Mouse (Mus musculus): ENCODE data around the gene Myrf. TPM values are rescaled to one million over a fixed set of nuclear protein-coding genes. Genes with fewer than 3 reads are reported as not detected.

Myrf gene
- total and polyA plus RNA-seq, 2 experiments from 2014 or later = 2.0 to 5.9 TPM

DNA sequence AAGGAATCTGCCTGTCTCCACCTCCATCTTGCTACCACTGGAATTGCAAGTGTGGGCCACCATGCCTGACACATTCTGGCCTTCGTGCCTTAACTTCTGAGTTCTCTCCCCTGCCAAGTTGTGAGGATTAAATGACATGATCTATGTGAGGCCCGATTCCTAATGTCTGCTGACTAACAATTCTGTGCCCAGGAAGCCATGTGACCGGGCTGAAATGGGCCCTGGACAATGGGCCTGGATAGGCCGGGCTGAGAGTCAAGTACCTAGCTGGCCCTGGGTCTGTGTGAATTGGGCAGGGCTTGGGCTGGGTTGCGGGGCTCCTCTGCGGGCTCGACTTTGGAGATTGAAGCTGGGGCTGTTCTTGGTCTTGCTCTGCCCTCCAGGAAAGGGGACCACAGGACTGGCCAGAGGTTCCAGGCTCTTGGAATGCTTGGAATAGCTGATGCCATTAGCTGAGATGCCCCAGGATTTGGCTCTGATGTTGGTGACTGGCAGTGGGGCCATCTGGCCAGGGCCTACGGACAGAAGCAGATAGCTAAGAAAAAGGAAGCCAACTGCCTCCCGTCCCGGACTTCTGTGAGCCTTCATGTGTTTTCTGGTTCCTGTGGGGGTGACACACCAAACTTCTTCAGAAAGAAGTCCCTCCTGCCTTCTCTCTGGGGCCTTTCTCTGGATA is 26.6 kb downstream of the Myrf start:
- H3K4me2 ChIP-seq (ENCODE audit: low read depth, low read length) = no peak overlapping the region
- WGBS = 86% methylated on average over 10 of the region's 10 CpGs
- ATAC-seq = no peak
- H3K9me3 ChIP-seq (ENCODE audit: low read length) = no peaks in the 10 kb centered on the region
- DNase-seq (ENCODE audit: low spot score) = no peak
- no peak overlapping the region for H3K27ac ChIP-seq
- H3K27me3 ChIP-seq (ENCODE audit: insufficient read depth, low read length) = no peaks in the 10 kb centered on the region
- no peak overlapping the region for H3K4me3 ChIP-seq (ENCODE audit: low read length)
- H3K9ac ChIP-seq (replicated peaks; ENCODE audit: low read length) = no peak overlapping the region
- no peaks in the 10 kb centered on the region for H3K4me1 ChIP-seq (ENCODE audit: insufficient read depth, low read length)
- TF ChIP-seq CTCF (IDR thresholded peaks at IDR 0.05; ENCODE audit: low read depth) = no peak
- H3K36me3 ChIP-seq (ENCODE audit: insufficient read depth, low read length) = peaks cover 13% of the 10 kb centered on the region; the same call in 1 of the 2 replicates

DNA sequence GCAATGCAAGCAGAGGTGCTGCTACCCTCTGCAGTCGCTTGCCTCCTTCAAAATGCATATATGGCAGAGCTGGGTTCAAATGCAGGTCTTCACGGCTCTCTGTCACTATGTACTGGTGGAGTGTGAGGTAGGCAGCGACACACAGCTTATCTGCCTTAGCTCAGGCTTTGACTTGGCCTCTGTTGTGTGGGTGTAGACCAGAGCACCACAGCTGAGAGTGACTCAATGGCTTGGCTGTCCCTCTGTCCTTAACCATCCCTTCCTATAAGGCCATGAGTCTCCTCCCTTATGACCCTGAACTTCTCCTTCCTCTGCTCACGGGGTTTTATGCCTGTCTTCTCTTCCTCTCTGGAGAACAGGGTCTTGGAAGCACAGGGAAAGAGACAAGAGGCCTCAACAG is 29.7 kb downstream of the Myrf start:
- no peak for TF ChIP-seq CTCF (IDR thresholded peaks at IDR 0.05; ENCODE audit: low read depth)
- DNase-seq (ENCODE audit: low spot score) (no peak), ATAC-seq (no peak)
- no peaks in the 10 kb centered on the region for H3K9me3 ChIP-seq (ENCODE audit: low read length)
- H3K9ac ChIP-seq (replicated peaks; ENCODE audit: low read length) = no peak overlapping the region
- no peaks in the 10 kb centered on the region for H3K27me3 ChIP-seq (ENCODE audit: insufficient read depth, low read length)
- H3K4me3 ChIP-seq (ENCODE audit: low read length) = no peak overlapping the region
- H3K4me2 ChIP-seq (ENCODE audit: low read depth, low read length) = no peak overlapping the region
- 91% methylated on average over 4 of the region's 4 CpGs for WGBS
- no peak overlapping the region for H3K27ac ChIP-seq
- no peaks in the 10 kb centered on the region for H3K4me1 ChIP-seq (ENCODE audit: insufficient read depth, low read length)
- peaks cover 25% of the 10 kb centered on the region for H3K36me3 ChIP-seq (ENCODE audit: insufficient read depth, low read length)

DNA sequence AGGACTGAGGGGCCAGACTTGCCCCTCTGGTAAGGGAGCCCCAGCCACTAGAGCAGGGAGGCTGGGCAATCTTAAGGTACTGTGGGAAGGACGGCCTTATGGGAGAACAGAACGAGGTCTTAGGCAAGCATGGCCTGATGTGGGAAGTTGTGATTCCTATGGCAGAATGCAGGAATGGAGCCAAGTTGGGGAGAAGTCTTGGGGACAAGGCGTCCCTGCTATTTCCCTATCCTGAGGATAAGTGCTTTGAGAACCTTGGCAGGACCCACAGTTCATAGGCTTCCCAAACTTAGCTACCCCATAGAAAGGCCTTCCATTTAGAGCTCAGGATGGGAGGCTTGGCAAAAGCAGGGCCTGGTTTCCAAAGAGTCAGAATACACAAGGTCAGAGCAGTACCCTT is 31.7 kb downstream of the Myrf start:
- DNase-seq (ENCODE audit: low spot score) (no peak), ATAC-seq (no peak)
- H3K4me2 ChIP-seq (ENCODE audit: low read depth, low read length) = no peak overlapping the region
- no peak overlapping the region for H3K27ac ChIP-seq
- H3K4me1 ChIP-seq (ENCODE audit: insufficient read depth, low read length) = no peaks in the 10 kb centered on the region
- H3K9ac ChIP-seq (replicated peaks; ENCODE audit: low read length) = no peak overlapping the region
- no peaks in the 10 kb centered on the region for H3K27me3 ChIP-seq (ENCODE audit: insufficient read depth, low read length)
- no peaks in the 10 kb centered on the region for H3K9me3 ChIP-seq (ENCODE audit: low read length)
- TF ChIP-seq CTCF (IDR thresholded peaks at IDR 0.05; ENCODE audit: low read depth) = no peak
- peaks cover 25% of the 10 kb centered on the region for H3K36me3 ChIP-seq (ENCODE audit: insufficient read depth, low read length)
- H3K4me3 ChIP-seq (ENCODE audit: low read length) = no peak overlapping the region
- whole genome bisulfite sequencing = 81% methylated on average over 3 of the region's 3 CpGs

DNA sequence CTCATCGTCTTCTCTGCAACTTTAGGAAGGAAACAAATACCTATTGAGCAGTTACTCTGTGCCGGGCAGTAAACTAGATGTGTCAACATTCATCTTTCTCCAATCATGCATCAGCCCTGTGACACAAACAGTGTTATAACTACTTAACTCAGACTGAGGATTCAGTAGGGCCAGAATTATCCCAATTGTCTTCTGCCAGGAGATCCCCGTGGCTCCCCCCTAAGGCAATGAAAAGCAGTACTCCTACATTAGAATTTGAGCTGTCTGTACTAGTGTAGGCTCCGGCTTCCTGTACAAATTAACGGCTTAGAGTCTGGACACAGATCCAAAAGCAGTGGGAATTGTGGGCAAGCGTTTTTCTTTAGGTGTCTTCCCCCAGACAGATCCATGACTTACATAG is 35.5 kb downstream of the Myrf start:
- H3K4me2 ChIP-seq (ENCODE audit: low read depth, low read length) = peak overlapping the region; percentile 87
- no peak overlapping the region for H3K9ac ChIP-seq (replicated peaks; ENCODE audit: low read length)
- no peaks in the 10 kb centered on the region for H3K27me3 ChIP-seq (ENCODE audit: insufficient read depth, low read length)
- WGBS = 70% methylated on average over 6 of the region's 6 CpGs
- DNase-seq (ENCODE audit: low spot score) (no peak), ATAC-seq (no peak)
- H3K9me3 ChIP-seq (ENCODE audit: low read length) = no peaks in the 10 kb centered on the region
- 0 out of 2 replicates have a peak overlapping the region, but pooled peaks have one; percentile 88 for H3K27ac ChIP-seq
- peaks cover 20% of the 10 kb centered on the region for H3K36me3 ChIP-seq (ENCODE audit: insufficient read depth, low read length)
- H3K4me3 ChIP-seq (ENCODE audit: low read length) = peak overlapping the region; percentile 87
- peaks cover 6% of the 10 kb centered on the region for H3K4me1 ChIP-seq (ENCODE audit: insufficient read depth, low read length)
- TF ChIP-seq CTCF (IDR thresholded peaks at IDR 0.05; ENCODE audit: low read depth) = no peak

DNA sequence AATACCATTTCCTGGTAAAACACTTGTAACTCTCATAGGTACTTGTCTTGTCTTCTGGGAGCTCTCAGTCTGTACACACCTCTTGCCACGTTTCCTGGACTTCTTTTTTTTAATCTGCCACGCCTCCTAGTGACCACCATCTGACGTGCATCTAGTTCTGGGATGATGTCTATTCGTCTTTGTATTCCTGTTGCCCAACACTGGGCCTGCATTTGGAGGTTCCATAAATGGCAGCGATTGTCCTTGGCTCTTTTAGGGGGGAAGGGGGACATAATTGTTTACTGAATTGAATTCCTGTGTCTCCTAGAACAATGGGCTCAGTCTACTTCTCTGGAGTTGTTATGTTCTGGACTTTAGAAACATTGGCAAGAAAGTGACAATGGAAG is 35.9 kb downstream of the Myrf start:
- Histone ChIP-seq H3K9me3 (ENCODE audit: low read length) (no peaks in the 10 kb centered on the region), H3K4me2 (ENCODE audit: low read depth, low read length) (peak overlapping the region; percentile 87), H3K9ac (replicated peaks; ENCODE audit: low read length) (peak overlapping the region; percentile 71), H3K36me3 (ENCODE audit: insufficient read depth, low read length) (peaks cover 18% of the 10 kb centered on the region), H3K4me3 (ENCODE audit: low read length) (peak overlapping the region; percentile 87), H3K27ac (peak overlapping the region; percentile 88), H3K4me1 (ENCODE audit: insufficient read depth, low read length) (peaks cover 6% of the 10 kb centered on the region), H3K27me3 (ENCODE audit: insufficient read depth, low read length) (no peaks in the 10 kb centered on the region)
- ATAC-seq (peak; percentile 31; the same call in 1 of the 2 replicates), DNase-seq (ENCODE audit: low spot score) (peak; percentile 67)
- TF ChIP-seq CTCF (IDR thresholded peaks at IDR 0.05; ENCODE audit: low read depth) = peak; percentile 51
- WGBS = 2% methylated on average over 5 of the region's 5 CpGs

DNA sequence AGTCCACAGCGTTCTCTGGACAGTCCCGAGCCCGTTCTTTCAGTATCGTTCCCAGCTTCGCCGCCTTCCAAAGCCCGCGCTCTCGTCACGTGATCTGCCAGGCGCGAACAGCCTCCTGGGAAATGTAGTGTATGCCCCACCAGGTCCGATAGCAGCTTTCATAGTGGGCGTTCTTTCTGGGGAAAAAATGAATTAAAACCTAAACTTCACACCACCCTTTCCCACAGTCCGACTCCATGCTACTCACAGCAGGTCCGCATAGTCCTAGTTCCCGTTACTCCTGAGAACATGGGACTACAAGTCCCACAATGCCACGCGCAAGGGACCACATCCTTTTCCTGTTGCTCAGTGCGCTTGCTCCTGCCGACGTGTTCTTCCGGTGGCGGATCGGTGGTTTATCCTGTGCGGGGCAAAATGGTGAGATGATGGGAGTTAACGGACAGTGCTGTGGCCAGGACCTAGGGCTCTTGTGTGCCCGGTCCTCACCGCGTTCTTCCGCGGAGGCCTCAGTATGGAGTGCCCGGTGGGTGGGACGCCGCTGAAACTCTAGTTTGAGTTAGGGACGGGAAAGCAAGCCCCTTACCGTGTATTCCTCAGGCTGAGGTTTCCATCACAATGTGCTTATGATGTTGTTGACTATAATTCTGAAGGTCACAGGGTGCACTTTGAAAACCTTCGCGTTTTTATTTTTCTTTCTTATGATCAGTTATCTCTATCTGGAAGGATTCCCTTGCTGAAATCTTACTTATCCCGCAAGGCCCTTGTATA is 36.5 kb downstream of the Myrf start, which contains the start of the genes Tmem258 and Fen1:
TSS of gene Tmem258 (plus strand) at position 167 of the 768 bp plus-strand sequence.
TSS of gene Fen1 (minus strand) at position 322 of the 768 bp plus-strand sequence.
- no peak for TF ChIP-seq CTCF (IDR thresholded peaks at IDR 0.05; ENCODE audit: low read depth)

More for the DNA sequence above, 36.5 kb downstream of the Myrf start, which contains the start of the genes Tmem258 and Fen1:
- Histone ChIP-seq H3K27ac (peak within 1 kb of the TSS; percentile 88), H3K27me3 (ENCODE audit: insufficient read depth, low read length) (no peaks in the 10 kb centered on the region), H3K4me2 (ENCODE audit: low read depth, low read length) (peak within 1 kb of the TSS; percentile 87), H3K9me3 (ENCODE audit: low read length) (no peaks in the 10 kb centered on the region), H3K4me1 (ENCODE audit: insufficient read depth, low read length) (peaks cover 6% of the 10 kb centered on the region), H3K36me3 (ENCODE audit: insufficient read depth, low read length) (peaks cover 13% of the 10 kb centered on the region), H3K9ac (replicated peaks; ENCODE audit: low read length) (peak within 1 kb of the TSS; percentile 71), H3K4me3 (ENCODE audit: low read length) (peak within 1 kb of the TSS; percentile 87)
- ATAC-seq = peak; percentile 94
- DNase-seq (ENCODE audit: low spot score) = peak; percentile 92
- WGBS = under 1% methylated on average over 40 of the region's 40 CpGs
